Mouse (Mus musculus): Measurements from ENCODE around the gene Rilpl1.

DNA sequence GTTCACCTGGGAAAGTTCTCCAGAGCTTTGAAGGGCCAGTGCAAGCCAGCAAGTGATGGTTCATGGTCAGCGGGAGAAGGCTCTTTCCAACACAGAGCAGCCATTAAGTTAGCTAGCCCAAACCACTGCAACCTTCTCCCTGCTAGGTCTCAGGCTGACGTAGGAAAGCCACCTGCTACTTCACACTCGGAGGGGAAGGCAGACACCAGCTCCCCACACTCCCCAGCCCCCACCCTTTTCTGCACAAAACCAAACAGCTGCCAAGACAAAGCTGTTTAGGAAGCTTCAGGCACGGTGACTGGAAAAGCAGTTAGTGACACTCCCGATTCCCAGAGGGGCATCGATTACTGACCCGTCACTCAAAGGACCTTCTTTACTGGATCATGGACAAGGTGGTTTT lies 35.6 kb downstream of the Rilpl1 start:
- TF ChIP-seq CTCF (IDR thresholded peaks at IDR 0.05; ENCODE audit: insufficient read depth, low read depth, low read length) (no peak), POLR2A (IDR thresholded peaks at IDR 0.05; ENCODE audit: insufficient read depth, low read depth, low read length) (no peak)

All from olfactory bulb, adult 2 months (tissue).